8 mouse cellular contexts compared by ENCODE assay signal in the genomic region with DNA sequence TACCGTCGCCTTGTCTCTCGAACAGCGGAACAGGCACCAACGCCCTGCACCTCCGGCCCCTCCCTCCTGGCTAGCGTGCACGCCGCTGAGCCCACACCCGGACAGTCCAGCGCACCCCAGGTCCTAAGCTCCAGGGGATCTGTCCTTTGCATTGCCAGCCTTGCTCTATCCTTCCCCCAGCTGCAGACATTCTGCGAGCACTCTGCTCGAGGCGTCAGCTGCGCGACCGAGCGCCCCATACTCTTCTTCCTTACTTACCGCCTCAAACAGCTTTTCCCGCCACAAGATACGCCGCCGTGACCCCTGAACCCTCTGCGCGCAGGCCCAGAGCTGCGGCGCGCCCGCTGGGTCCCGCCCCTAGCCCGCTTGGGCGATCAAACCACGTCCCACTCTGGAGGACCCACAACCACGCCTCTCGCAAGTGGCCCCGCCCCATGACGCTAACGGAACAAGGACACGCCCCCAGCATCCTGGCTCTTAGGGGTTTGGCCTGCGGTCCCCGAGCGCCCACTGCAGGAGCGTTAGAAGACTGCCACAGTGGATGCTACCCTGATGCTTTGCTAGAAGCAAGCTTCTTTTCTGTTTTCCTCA. TPM values are rescaled to one million over a fixed set of nuclear protein-coding genes. Genes with fewer than 3 reads are reported as not detected.
DNase-seq lines count a peak whose midpoint lies in the region; ATAC-seq and TF ChIP-seq lines count a peak whose summit lies in the region.

Gene Pold1 (minus strand): TSS at position 353 of the 591 bp plus-strand sequence.

- peak; percentile 100 for DNase-seq in c-Kit-positive CD71-positive TER-119-positive erythroid progenitor cells, embryonic 14.5 days (ENCODE audit: low spot score)
- DNase-seq in heart, postnatal 0 days (ENCODE audit: low spot score) = peak; percentile 96
- DNase-seq in kidney, postnatal 4 days = peak; percentile 100

- peak within 1 kb of the TSS; percentile 56 for H3K9ac ChIP-seq in forebrain, embryonic 12.5 days
- H3K9ac ChIP-seq in heart, postnatal 0 days (replicated peaks; ENCODE audit: low read depth, low read length) = peak within 1 kb of the TSS; percentile 53; the same call in 1 of the 2 replicates
- H3K9ac ChIP-seq in liver, embryonic 16.5 days (ENCODE audit: low read depth, low read length) = peak within 1 kb of the TSS; percentile 73
- H3K9ac ChIP-seq in neural tube, embryonic 13.5 days = peak within 1 kb of the TSS; percentile 74

- H3K36me3 ChIP-seq in E14TG2a.4 (ENCODE audit: insufficient read depth, low read length) = peaks cover 68% of the 10 kb centered on the region
- H3K36me3 ChIP-seq in forebrain, embryonic 12.5 days (replicated peaks) = peaks cover 34% of the 10 kb centered on the region
- H3K36me3 ChIP-seq in heart, postnatal 0 days (replicated peaks; ENCODE audit: control insufficient read depth, insufficient read depth, low read length) = peaks cover 28% of the 10 kb centered on the region
- peaks cover 35% of the 10 kb centered on the region for H3K36me3 ChIP-seq in liver, embryonic 16.5 days (ENCODE audit: control insufficient read depth, insufficient read depth)
- peaks cover 33% of the 10 kb centered on the region for H3K36me3 ChIP-seq in neural tube, embryonic 13.5 days
- no peaks in the 10 kb centered on the region; the same call in 1 of the 2 replicates for H3K36me3 ChIP-seq in testis, adult 2 months (ENCODE audit: control insufficient read depth, insufficient read depth, low read length)

- ATAC-seq in forebrain, embryonic 12.5 days (ENCODE audit: low FRiP score) = peak; percentile 93
- ATAC-seq in heart, postnatal 0 days (ENCODE audit: insufficient read depth, low read depth) = peak; percentile 96
- peak; percentile 95 for ATAC-seq in liver, embryonic 16.5 days (ENCODE audit: low read depth)
- peak; percentile 87 for ATAC-seq in neural tube, embryonic 13.5 days (ENCODE audit: low read depth)

- H3K27ac ChIP-seq in forebrain, embryonic 12.5 days = peak within 1 kb of the TSS; percentile 59
- H3K27ac ChIP-seq in heart, postnatal 0 days (ENCODE audit: low read depth) = peak within 1 kb of the TSS; percentile 60
- peak within 1 kb of the TSS; percentile 91 for H3K27ac ChIP-seq in liver, embryonic 16.5 days (ENCODE audit: low read length)
- 0 out of 2 replicates have a peak within 1 kb of the TSS, but pooled peaks have one; percentile 63 for H3K27ac ChIP-seq in neural tube, embryonic 13.5 days (replicated peaks)
- peak within 1 kb of the TSS; percentile 68 for H3K27ac ChIP-seq in testis, adult 2 months (ENCODE audit: control insufficient read depth, insufficient read depth, low read depth, low read length)

- peak; percentile 72 for TF ChIP-seq CTCF in E14TG2a.4 (conservative IDR thresholded peaks at IDR 0.05; ENCODE audit: low read length)
- peak; percentile 98 for TF ChIP-seq CTCF in heart, postnatal 0 days (IDR thresholded peaks at IDR 0.05; ENCODE audit: low read depth)
- TF ChIP-seq CTCF in testis, adult 2 months (IDR thresholded peaks at IDR 0.05; ENCODE audit: control insufficient read depth, insufficient read depth, insufficient replicate concordance, low read depth, low read length) = peak; percentile 67; the same call in 1 of the 2 replicates

- H3K4me1 ChIP-seq in E14TG2a.4 (replicated peaks; ENCODE audit: low read depth, low read length) = peaks cover 80% of the 10 kb centered on the region
- peaks cover 23% of the 10 kb centered on the region for H3K4me1 ChIP-seq in forebrain, embryonic 12.5 days
- H3K4me1 ChIP-seq in heart, postnatal 0 days (ENCODE audit: control insufficient read depth, insufficient read depth) = peaks cover 10% of the 10 kb centered on the region
- H3K4me1 ChIP-seq in liver, embryonic 16.5 days (ENCODE audit: control insufficient read depth, low read depth, low read length) = peaks cover 24% of the 10 kb centered on the region
- peaks cover 27% of the 10 kb centered on the region for H3K4me1 ChIP-seq in neural tube, embryonic 13.5 days (replicated peaks)
- peaks cover 6% of the 10 kb centered on the region for H3K4me1 ChIP-seq in testis, adult 2 months (ENCODE audit: control insufficient read depth, insufficient read depth, low read length)

- TF ChIP-seq POLR2A in testis, adult 2 months (IDR thresholded peaks at IDR 0.05; ENCODE audit: control insufficient read depth, low read depth, low read length) = no peak

- WGBS in forebrain, embryonic 12.5 days = under 1% methylated on average over 43 of the region's 43 CpGs
- WGBS in heart, postnatal 0 days = under 1% methylated on average over 43 of the region's 43 CpGs
- 0% methylated on average over 43 of the region's 43 CpGs for WGBS in liver, embryonic 16.5 days (ENCODE audit: insufficient replicate concordance)
- WGBS in neural tube, embryonic 13.5 days = under 1% methylated on average over 43 of the region's 43 CpGs

- H3K4me3 ChIP-seq in E14TG2a.4 (replicated peaks; ENCODE audit: low read length) = peak within 1 kb of the TSS; percentile 92
- H3K4me3 ChIP-seq in forebrain, embryonic 12.5 days (replicated peaks) = peak within 1 kb of the TSS; percentile 50
- H3K4me3 ChIP-seq in heart, postnatal 0 days (ENCODE audit: low read depth, low read length) = peak within 1 kb of the TSS; percentile 66
- peak within 1 kb of the TSS; percentile 78 for H3K4me3 ChIP-seq in liver, embryonic 16.5 days (ENCODE audit: low read depth, low read length)
- H3K4me3 ChIP-seq in neural tube, embryonic 13.5 days = peak within 1 kb of the TSS; percentile 57
- H3K4me3 ChIP-seq in testis, adult 2 months (ENCODE audit: control insufficient read depth, low read depth, low read length) = peak within 1 kb of the TSS; percentile 84

- TF ChIP-seq EP300 in heart, postnatal 0 days (IDR thresholded peaks at IDR 0.05; ENCODE audit: low read depth) = no peak

- peak within 1 kb of the TSS; percentile 58 for H3K4me2 ChIP-seq in forebrain, embryonic 12.5 days
- H3K4me2 ChIP-seq in heart, postnatal 0 days (ENCODE audit: low read depth, low read length) = peak within 1 kb of the TSS; percentile 91
- peak within 1 kb of the TSS; percentile 93 for H3K4me2 ChIP-seq in liver, embryonic 16.5 days (ENCODE audit: low read depth, low read length)
- H3K4me2 ChIP-seq in neural tube, embryonic 13.5 days = peak within 1 kb of the TSS; percentile 94

- no peaks in the 10 kb centered on the region for H3K27me3 ChIP-seq in E14TG2a.4 (ENCODE audit: insufficient read depth, low read length)
- no peaks in the 10 kb centered on the region for H3K27me3 ChIP-seq in forebrain, embryonic 12.5 days
- no peaks in the 10 kb centered on the region for H3K27me3 ChIP-seq in heart, postnatal 0 days (ENCODE audit: control insufficient read depth, insufficient read depth, low read length)
- H3K27me3 ChIP-seq in liver, embryonic 16.5 days (ENCODE audit: control insufficient read depth, insufficient read depth, low read depth, low read length) = no peaks in the 10 kb centered on the region
- H3K27me3 ChIP-seq in neural tube, embryonic 13.5 days = no peaks in the 10 kb centered on the region
- H3K27me3 ChIP-seq in testis, adult 2 months (ENCODE audit: control insufficient read depth, insufficient read depth, low read length) = no peaks in the 10 kb centered on the region

- no peaks in the 10 kb centered on the region for H3K9me3 ChIP-seq in E14TG2a.4 (ENCODE audit: low read length)
- H3K9me3 ChIP-seq in forebrain, embryonic 12.5 days = no peaks in the 10 kb centered on the region
- no peaks in the 10 kb centered on the region for H3K9me3 ChIP-seq in heart, postnatal 0 days (replicated peaks; ENCODE audit: control insufficient read depth, low read length)
- no peaks in the 10 kb centered on the region for H3K9me3 ChIP-seq in liver, embryonic 16.5 days (replicated peaks; ENCODE audit: control insufficient read depth, low read length)
- H3K9me3 ChIP-seq in neural tube, embryonic 13.5 days = no peaks in the 10 kb centered on the region

RNA-seq across cellular contexts. Expression of gene Pold1, which starts in this region (rescaled TPM):
- polyA plus RNA-seq in forebrain, embryonic 12.5 days (2016; fragmentation: Nextera tagmentation; extraction: Ambion mirVana) = 111 and 126 TPM in 2 replicates
- total RNA-seq in heart, postnatal 0 days (2014; rRNA removed; ENCODE audit: low replicate concordance) = 36.1 and 41.8 TPM in 2 replicates
- polyA plus RNA-seq in heart, postnatal 0 days (2015; fragmentation: Nextera tagmentation; extraction: Ambion mirVana) = 18.3 and 18.9 TPM in 2 replicates
- polyA plus RNA-seq in liver, embryonic 16.5 days (2015; fragmentation: Nextera tagmentation; extraction: Ambion mirVana) = 47.8 and 48.8 TPM in 2 replicates
- 22.5 and 22.7 TPM in 2 replicates for polyA plus RNA-seq in neural tube, embryonic 13.5 days (2015; fragmentation: Nextera tagmentation; extraction: Ambion mirVana)
- 18.1 and 20.3 TPM in 2 replicates for polyA plus RNA-seq in testis, adult 2 months (2012; rRNA removed)

Comparison
In these comparisons a context has a peak if more than half of its experiments do, and no peak if none do; other contexts are left out.
1. Peak in every context shown above with its lines: DNase-seq, ATAC-seq, H3K4me3 ChIP-seq and H3K27ac ChIP-seq.